ENCODE assay signal across 14 mouse cellular contexts in the genomic region with DNA sequence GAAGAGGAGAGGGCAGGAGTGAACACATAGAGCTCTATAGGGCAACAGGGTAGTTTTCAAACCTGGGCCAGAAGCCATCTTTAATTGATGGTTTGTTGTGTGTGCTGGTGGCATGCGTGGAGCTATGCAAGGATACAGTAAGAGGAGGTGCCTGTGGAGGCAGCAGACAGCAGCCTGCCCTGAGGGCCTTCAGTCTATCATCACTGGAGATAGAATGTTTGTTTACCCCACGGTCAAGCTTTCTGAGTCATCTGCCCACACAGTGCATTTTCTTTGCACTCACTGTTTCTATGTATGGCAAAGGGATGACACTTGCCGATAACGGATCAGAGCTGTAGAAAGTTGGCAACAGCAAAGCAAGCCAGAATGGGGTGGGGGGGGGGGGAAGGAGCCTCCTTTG.
DNase-seq lines count a peak whose midpoint lies in the region.
"Had no signal": no experiment of that assay in that cellular context is flagged by ENCODE, and none has a peak within 500 bp of the region (broad histone marks: within the 10 kb centered on the region; RNA-seq: fewer than 3 reads in every experiment).

No protein-coding gene starts in this region.

- DNase-seq in 3134 (ENCODE audit: extremely low read depth, insufficient read length, low spot score) (peak; percentile 18), 3T3-L1 (ENCODE audit: low read depth, low spot score) (peak; percentile 97), NIH3T3 (ENCODE audit: low read depth) (peak; percentile 41)
- no peak for DNase-seq in right cerebral cortex, adult 2 months (ENCODE audit: low spot score in 2 of 2)
- no peak for DNase-seq in spleen, postnatal 36 days (ENCODE audit: low spot score in 2 of 2)
- no peak for DNase-seq in heart, adult 11 months
- DNase-seq: adrenal gland, adult 8-10 months; adrenal gland, postnatal 14 days; adrenal gland, postnatal 36 days; cerebellum, adult 11-12 months; cerebellum, adult 2 months; cerebellum, adult 9-10 months; cerebellum, postnatal 10 days; cerebellum, postnatal 25 days had no signal

Comparison
In these comparisons a context has a peak if more than half of its experiments do, and no peak if none do; other contexts are left out.
1. DNase-seq: peak in 3134 (single experiment), 3T3-L1 (single experiment) and NIH3T3 (single experiment); none in right cerebral cortex, adult 2 months (0 of 2), spleen, postnatal 36 days (0 of 2) and heart, adult 11 months (single experiment).